Mouse (Mus musculus) cortical plate, adult 2 months (tissue): ENCODE measurements around the gene H2afy2.

Source experiments
- CTCF ChIP-seq: fragments of 200-500 bp; IDR thresholded peaks from 2 replicates; pipeline ENCODE4 v1.5.1; 2011; ENCODE audit warnings: mild to moderate bottlenecking, control low read depth, low read length; ENCODE audit not compliant: insufficient read depth; ENCODE audit errors: extremely low read depth
- POLR2A ChIP-seq: fragments of 200-500 bp; IDR thresholded peaks from 2 replicates; pipeline ENCODE4 v1.6.1; 2011; ENCODE audit warnings: mild to moderate bottlenecking, low read length, control low read depth; ENCODE audit not compliant: insufficient read depth; ENCODE audit errors: extremely low read depth

- TF ChIP-seq CTCF (no peak), POLR2A (no peak)
Observed at GRCm38 (mm10) chr10:61788499-61788898, 4.6 kb upstream of the H2afy2 start.
